Mouse (Mus musculus) kidney, adult 10 weeks (tissue): ENCODE data around the gene Gm20379. TPM values are rescaled to one million over a fixed set of nuclear protein-coding genes. Genes with fewer than 3 reads are reported as not detected.

Experiments used
- polyA plus RNA-seq: library from polyadenylated mRNA; stranded (reverse); fragments of 350-450 nt; fragmentation: Illumina TruSeq; extraction: RNeasy Lipid Tissue Mini Kit (QIAGEN cat#74804); gene quantifications from one replicate; pipeline ENCODE4 v1.2.3, GENCODE M21; 2014; ENCODE audit warnings: low read depth, low replicate concordance

Gene Gm20379
- polyA plus RNA-seq, result not detected

GRCm38 (mm10) chr13:92305680-92306079 is at the start of gene Gm20379:
TSS of gene Gm20379 (plus strand) at chr13:92305980.

DNA sequence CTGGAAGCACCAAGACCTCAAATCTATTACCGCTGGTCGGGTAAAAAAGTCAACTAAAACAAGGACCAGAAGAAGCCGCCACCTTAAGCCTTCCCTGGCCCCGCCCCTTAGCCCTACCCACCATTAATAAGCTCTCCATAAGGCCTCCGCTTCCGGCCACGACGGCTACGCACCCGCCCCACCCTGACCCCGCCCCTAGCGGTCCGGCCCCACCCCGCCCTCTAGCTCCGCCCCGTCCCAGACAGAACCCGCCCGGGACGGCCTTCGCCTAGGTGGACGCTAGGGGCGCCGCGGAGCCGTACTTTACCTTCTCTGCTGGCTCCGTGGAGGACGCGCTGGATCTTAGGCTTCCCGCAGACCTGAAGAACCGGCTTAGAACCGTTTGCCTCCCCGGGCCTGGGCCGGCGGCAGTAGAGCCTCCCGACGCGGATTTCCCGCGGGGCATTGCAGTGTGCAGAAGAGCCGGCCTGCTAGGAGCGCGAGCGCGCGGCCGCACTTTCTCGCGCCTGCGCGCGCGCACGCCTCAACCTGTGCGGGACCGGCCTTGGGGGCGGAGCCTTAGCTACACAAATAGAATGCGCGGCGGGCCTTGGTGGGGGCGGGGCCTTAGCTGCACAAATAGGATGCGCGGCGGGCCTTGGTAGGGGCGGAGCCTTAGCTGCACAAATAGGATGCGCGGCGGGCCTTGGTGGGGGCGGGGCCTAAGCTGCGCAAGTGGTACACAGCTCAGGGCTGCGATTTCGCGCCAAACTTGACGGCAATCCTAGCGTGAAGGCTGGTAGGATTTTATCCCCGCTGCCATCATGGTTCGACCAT is 48.9 kb downstream of the Gm20379 start, which contains the start of the genes Dhfr and Msh3:
Gene Dhfr (plus strand): TSS at position 271 of the 816 bp plus-strand sequence.
Gene Msh3 (minus strand): TSS at position 548 of the 816 bp plus-strand sequence.

Other genes with a start within 250 kb of the Gm20379 start
- 3.2 TPM for gene Rasgrf2, start 174.3 kb upstream of the Gm20379 start, polyA plus RNA-seq
- 66.0 TPM for gene Dhfr, start 48.7 kb downstream of the Gm20379 start, polyA plus RNA-seq
- 38.7 TPM for gene Msh3, start 49.0 kb downstream of the Gm20379 start, polyA plus RNA-seq
- gene Ankrd34b, start 119.9 kb downstream of the Gm20379 start, polyA plus RNA-seq, result 1.5 TPM
- gene Fam151b, start 178.0 kb downstream of the Gm20379 start, polyA plus RNA-seq, result 19.6 TPM
- gene Zfyve16, start 224.9 kb downstream of the Gm20379 start, polyA plus RNA-seq, result 48.1 TPM